Mouse (Mus musculus) liver, postnatal 0 days (tissue): ENCODE data around the gene Smim13. TPM values are rescaled to one million over a fixed set of nuclear protein-coding genes. Genes with fewer than 3 reads are reported as not detected.
"Not testable (repeated sequence)": the region's sequence is repeated elsewhere in the genome, so short reads cannot be mapped to it uniquely, and the experiment has no call there.

Experiments used
- ATAC-seq: fragments of 200-750 bp; cut with Nextera tagmentation; 2 replicates; pipeline ENCODE4 v1.8.0; 2017; ENCODE audit warnings: mild to moderate bottlenecking, moderate library complexity
- DNase-seq: peaks from one replicate; pipeline ENCODE4 v3.0.0-alpha.2; 2016
- H3K27ac ChIP-seq: fragments of 300-500 bp; sonication (generic); 2 replicates; pipeline ENCODE4 v1.5.1; 2014; ENCODE audit warnings: antibody characterized with exemption, moderate library complexity, mild to moderate bottlenecking, low read depth
- H3K27me3 ChIP-seq: fragments of 300-500 bp; sonication (generic); 2 replicates; pipeline ENCODE4 v1.6.1; 2014; ENCODE audit warnings: low read length, control low read depth, mixed read lengths; ENCODE audit not compliant: insufficient read depth
- H3K36me3 ChIP-seq: fragments of 300-500 bp; sonication (generic); replicated peaks from 2 replicates; pipeline ENCODE4 v1.6.1; 2014; ENCODE audit warnings: mild to moderate bottlenecking, control low read depth, low read length, moderate library complexity, mixed read lengths; ENCODE audit not compliant: insufficient read depth
- H3K4me1 ChIP-seq: fragments of 300-500 bp; sonication (generic); 2 replicates; pipeline ENCODE4 v1.6.1; 2014; ENCODE audit warnings: antibody characterized with exemption, mild to moderate bottlenecking, control low read depth; ENCODE audit not compliant: insufficient read depth
- H3K4me2 ChIP-seq: fragments of 300-500 bp; sonication (generic); 2 replicates; pipeline ENCODE4 v1.6.1; 2014; ENCODE audit warnings: low read depth, mild to moderate bottlenecking, low read length, moderate library complexity, mixed read lengths
- H3K4me3 ChIP-seq: fragments of 300-500 bp; sonication (generic); 2 replicates; pipeline ENCODE4 v1.5.1; 2014; ENCODE audit warnings: low read depth, low read length
- H3K9ac ChIP-seq: fragments of 300-500 bp; sonication (generic); replicated peaks from 2 replicates; pipeline ENCODE4 v1.6.1; 2014; ENCODE audit warnings: mild to moderate bottlenecking, moderate library complexity
- H3K9me3 ChIP-seq: fragments of 300-500 bp; sonication (generic); 2 replicates; pipeline ENCODE4 v1.6.1; 2016; ENCODE audit warnings: mild to moderate bottlenecking, control low read depth, low read length, mixed read lengths
- CTCF ChIP-seq: sonication (generic); IDR thresholded peaks from 2 replicates; pipeline ENCODE4 v1.5.1; 2016; ENCODE audit warnings: antibody characterized with exemption, low read depth
- EP300 ChIP-seq: IDR thresholded peaks from 2 replicates; pipeline ENCODE4 v1.6.1; 2016; ENCODE audit warnings: antibody characterized with exemption, low read depth, mild to moderate bottlenecking
- WGBS: fragments of 180-500 bp; shearing (Covaris S2); extraction: QIAGEN DNeasy Blood & Tissue Kit; methylation state at CpG from one replicate; pipeline ENCODE4 v1.1.7; 2014; ENCODE audit not compliant: insufficient replicate concordance; 5-methylcytosine and 5-hydroxymethylcytosine counted together
- polyA plus RNA-seq: library from polyadenylated mRNA; unstranded; fragments of >200 nt; fragmentation: Nextera tagmentation; extraction: Ambion mirVana; gene quantifications from 2 replicates; pipeline ENCODE4 v1.2.1, GENCODE M21; 2015

The Smim13 gene
- polyA plus RNA-seq, 1 experiment from 2014 or later, result 3.9 TPM

DNA sequence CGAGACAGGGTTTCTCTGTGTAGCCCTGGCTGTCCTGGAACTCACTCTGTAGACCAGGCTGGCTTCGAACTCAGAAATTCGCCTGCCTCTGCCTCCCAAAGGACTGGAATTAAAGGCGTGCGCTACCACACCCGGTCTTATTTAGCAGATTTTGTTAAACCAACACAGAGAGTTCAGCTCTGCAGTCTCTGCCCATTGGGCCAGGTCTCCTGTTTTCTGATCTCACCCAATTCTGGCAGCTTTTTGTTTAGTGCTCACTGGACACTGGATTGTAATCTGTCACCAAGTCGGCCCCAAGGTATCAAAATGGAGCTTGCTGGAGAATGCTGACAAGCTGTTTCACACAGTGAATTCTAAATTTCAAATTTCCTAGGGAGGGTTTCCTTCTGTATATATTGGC, 3.1 kb downstream of the Smim13 start:
- Histone ChIP-seq H3K4me1 (peaks cover 17% of the 10 kb centered on the region), H3K36me3 (no peaks in the 10 kb centered on the region), H3K4me2 (no peak overlapping the region), H3K27ac (no peak overlapping the region), H3K4me3 (no peak overlapping the region), H3K9me3 (no peaks in the 10 kb centered on the region), H3K27me3 (no peaks in the 10 kb centered on the region), H3K9ac (no peak overlapping the region)
- 86% methylated on average over 7 of the region's 7 CpGs for WGBS
- DNase-seq, result no peak
- no peak for TF ChIP-seq EP300
- no peak for TF ChIP-seq CTCF
- ATAC-seq, result no peak

DNA sequence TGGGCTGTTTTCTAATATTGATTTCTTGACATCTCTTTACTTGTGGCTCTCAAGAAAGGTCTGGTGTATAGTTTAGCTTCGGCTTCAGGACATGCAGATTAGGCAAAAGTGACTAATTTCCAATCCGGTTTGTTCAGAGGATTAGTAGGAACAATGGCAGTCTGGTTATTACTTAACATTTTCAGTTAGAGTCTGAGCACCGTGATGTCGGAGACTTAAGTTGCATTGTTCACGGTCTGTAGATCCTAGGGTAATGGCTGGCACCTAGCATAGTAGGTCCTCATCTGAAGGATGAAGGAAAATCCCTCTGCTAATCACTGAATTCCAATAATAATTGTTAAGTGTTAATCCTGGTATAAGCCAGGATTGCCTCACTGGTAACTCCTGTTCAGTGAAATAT, 6.5 kb downstream of the Smim13 start:
- no peak overlapping the region for H3K4me3 ChIP-seq
- H3K36me3 ChIP-seq, result no peaks in the 10 kb centered on the region
- DNase-seq (no peak), ATAC-seq (no peak)
- H3K27ac ChIP-seq, result no peak overlapping the region
- no peaks in the 10 kb centered on the region for H3K9me3 ChIP-seq
- H3K4me1 ChIP-seq, result peaks cover 10% of the 10 kb centered on the region
- H3K4me2 ChIP-seq, result no peak overlapping the region
- no peaks in the 10 kb centered on the region for H3K27me3 ChIP-seq
- WGBS, result 86% methylated on average over 5 of the region's 5 CpGs
- H3K9ac ChIP-seq, result no peak overlapping the region
- TF ChIP-seq EP300 (no peak), CTCF (no peak)

DNA sequence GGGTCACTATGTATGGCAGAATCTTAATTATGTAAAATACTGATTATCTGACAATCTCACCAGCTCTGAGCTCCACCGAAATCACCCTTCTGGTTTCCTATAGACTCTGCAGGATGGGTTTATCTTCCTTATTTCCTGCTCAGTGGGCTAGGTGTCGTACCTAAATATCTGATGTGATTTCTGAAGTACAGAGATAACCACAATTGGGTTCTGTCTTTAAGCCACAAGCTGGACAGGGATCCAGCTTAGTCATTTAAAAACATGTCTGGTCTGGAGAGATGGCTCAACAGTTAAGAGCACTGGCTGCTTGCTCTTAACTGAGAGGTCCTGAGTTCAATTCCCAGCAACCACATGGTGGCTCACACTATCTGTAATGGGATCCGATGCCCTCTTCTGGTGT, 7.3 kb downstream of the Smim13 start:
- ATAC-seq, result no peak
- H3K9me3 ChIP-seq, result no peaks in the 10 kb centered on the region
- no peak overlapping the region for H3K9ac ChIP-seq
- H3K4me3 ChIP-seq, result no peak overlapping the region
- DNase-seq, result no peak
- H3K27me3 ChIP-seq, result no peaks in the 10 kb centered on the region
- WGBS, result 69% methylated on average over 3 of the region's 3 CpGs
- peaks cover 1% of the 10 kb centered on the region for H3K4me1 ChIP-seq
- no peaks in the 10 kb centered on the region for H3K36me3 ChIP-seq
- H3K4me2 ChIP-seq, result no peak overlapping the region
- H3K27ac ChIP-seq, result no peak overlapping the region
- no peak for TF ChIP-seq EP300
- no peak for TF ChIP-seq CTCF

GRCm38 (mm10) chr13:41257851-41258250, 8.2 kb downstream of the Smim13 start:
- Histone ChIP-seq H3K4me3 (no peak overlapping the region), H3K27me3 (no peaks in the 10 kb centered on the region), H3K9ac (no peak overlapping the region), H3K9me3 (no peaks in the 10 kb centered on the region), H3K36me3 (no peaks in the 10 kb centered on the region), H3K27ac (no peak overlapping the region), H3K4me1 (no peaks in the 10 kb centered on the region), H3K4me2 (no peak overlapping the region)
- DNase-seq (no peak), ATAC-seq (no peak)
- WGBS, result 71% methylated on average over 4 of the region's 4 CpGs
- TF ChIP-seq CTCF, result no peak
- no peak for TF ChIP-seq EP300

DNA sequence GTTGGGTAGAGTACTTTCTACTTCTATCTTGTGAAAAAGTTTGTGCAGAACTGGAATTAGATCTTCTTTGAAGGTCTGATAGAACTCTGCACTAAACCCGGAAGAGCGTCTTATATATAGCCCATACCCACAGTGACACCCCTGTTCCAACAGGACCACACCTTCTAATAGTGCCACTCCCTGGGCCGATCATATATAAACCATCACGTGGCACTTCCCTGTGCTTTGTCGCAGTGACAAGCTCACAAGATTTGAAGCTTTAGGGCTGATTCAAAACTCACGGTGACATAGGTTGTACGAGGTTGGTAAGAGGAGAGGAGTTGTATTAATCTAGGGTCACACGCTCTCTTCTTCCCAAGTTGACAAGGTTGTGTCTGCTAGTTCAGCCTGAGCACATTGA, 12.0 kb downstream of the Smim13 start:
- H3K9me3 ChIP-seq, ATAC-seq, H3K27me3 ChIP-seq, H3K9ac ChIP-seq, H3K4me1 ChIP-seq, H3K27ac ChIP-seq, DNase-seq, H3K4me2 ChIP-seq, H3K36me3 ChIP-seq, H3K4me3 ChIP-seq: not testable (repeated sequence)
- 83% methylated on average over 8 of the region's 8 CpGs for WGBS

DNA sequence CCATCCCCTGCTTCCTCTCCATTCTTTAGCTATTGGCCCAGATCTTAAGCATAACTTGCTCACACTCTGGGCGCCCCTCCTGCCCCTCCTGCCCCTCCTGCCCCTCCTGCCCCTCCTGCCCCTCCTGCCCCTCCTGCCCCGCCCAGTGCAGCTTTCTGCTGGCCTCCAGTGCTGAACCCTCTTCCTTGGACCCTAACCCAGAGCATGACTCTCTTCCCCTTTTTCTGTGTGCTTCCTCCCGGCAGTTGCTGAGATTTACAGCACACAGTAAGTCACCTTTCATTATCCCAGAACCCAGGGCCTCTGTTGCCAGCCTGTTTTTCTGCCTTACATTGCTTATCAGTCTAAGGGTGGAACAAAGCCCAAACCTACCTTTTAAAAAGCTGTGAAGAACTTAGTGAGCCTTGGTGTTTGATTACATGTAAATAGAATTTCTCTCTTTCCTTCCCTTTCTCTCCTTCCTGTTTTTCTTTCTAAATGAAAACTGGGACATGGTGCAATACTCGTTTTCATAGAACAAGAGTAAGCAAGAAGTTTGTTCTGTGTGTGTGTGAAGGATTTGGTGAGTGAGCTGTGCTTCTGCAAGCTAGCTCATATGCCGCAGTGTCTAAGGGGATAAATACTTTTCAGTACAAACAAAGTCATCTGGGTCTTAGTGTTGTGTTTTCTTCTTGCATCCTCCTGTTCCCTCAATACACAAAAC, 13.8 kb downstream of the Smim13 start:
- ATAC-seq, result no peak
- 55% methylated on average over 5 of the region's 5 CpGs for WGBS
- Histone ChIP-seq H3K4me1 (no peaks in the 10 kb centered on the region), H3K27ac (0 out of 2 replicates have a peak overlapping the region, but pooled peaks have one; percentile 35), H3K9ac (no peak overlapping the region), H3K27me3 (no peaks in the 10 kb centered on the region), H3K36me3 (no peaks in the 10 kb centered on the region), H3K4me3 (no peak overlapping the region), H3K9me3 (no peaks in the 10 kb centered on the region), H3K4me2 (no peak overlapping the region)
- no peak for DNase-seq
- TF ChIP-seq EP300 (no peak), CTCF (no peak)
